Mouse (Mus musculus) liver, embryonic 11.5 days (tissue): ENCODE data around the gene Bcr. TPM values are rescaled to one million over a fixed set of nuclear protein-coding genes. Genes with fewer than 3 reads are reported as not detected.

Experiments
- ATAC-seq: fragments of 200-750 bp; cut with Nextera tagmentation; replicated peaks from 2 replicates; pipeline ENCODE4 v1.8.0; 2017; ENCODE audit warnings: moderate number of reproducible peaks, mild to moderate bottlenecking, moderate TSS enrichment, moderate library complexity; ENCODE audit not compliant: low FRiP score
- DNase-seq: peaks from one replicate; pipeline ENCODE4 v3.0.0-alpha.2; 2017; ENCODE audit warnings: low spot score
- H3K27ac ChIP-seq: fragments of 300-500 bp; sonication (generic); 2 replicates; pipeline ENCODE4 v1.5.1; 2014; ENCODE audit warnings: mild to moderate bottlenecking, low read depth, low read length, control low read depth
- H3K27me3 ChIP-seq: fragments of 300-500 bp; sonication (generic); replicated peaks from 2 replicates; pipeline ENCODE4 v1.6.1; 2014; ENCODE audit warnings: low read length, mixed read lengths; ENCODE audit not compliant: control insufficient read depth, insufficient read depth
- H3K36me3 ChIP-seq: fragments of 300-500 bp; sonication (generic); 2 replicates; pipeline ENCODE4 v1.6.1; 2014; ENCODE audit warnings: mild to moderate bottlenecking, low read length, moderate library complexity, mixed read lengths; ENCODE audit not compliant: control insufficient read depth, insufficient read depth
- H3K4me1 ChIP-seq: fragments of 300-500 bp; sonication (generic); replicated peaks from 2 replicates; pipeline ENCODE4 v1.6.1; 2014; ENCODE audit warnings: low read length, mixed read lengths; ENCODE audit not compliant: control insufficient read depth, insufficient read depth
- H3K4me2 ChIP-seq: fragments of 300-500 bp; sonication (generic); 2 replicates; pipeline ENCODE4 v1.6.1; 2014; ENCODE audit warnings: mild to moderate bottlenecking, control low read depth, moderate library complexity
- H3K4me3 ChIP-seq: fragments of 300-500 bp; sonication (generic); 2 replicates; pipeline ENCODE4 v1.5.1; 2014; ENCODE audit warnings: low read depth, low read length, control low read depth
- H3K9ac ChIP-seq: fragments of 300-500 bp; sonication (generic); 2 replicates; pipeline ENCODE4 v1.6.1; 2014; ENCODE audit warnings: low read depth, low read length, control low read depth
- H3K9me3 ChIP-seq: fragments of 300-500 bp; sonication (generic); 2 replicates; pipeline ENCODE4 v1.6.1; 2016; ENCODE audit warnings: low read length, inconsistent platforms, mixed read lengths; ENCODE audit not compliant: control insufficient read depth
- WGBS: fragments of 180-500 bp; shearing (Covaris S2); extraction: QIAGEN DNeasy Blood & Tissue Kit; methylation state at CpG from one replicate; pipeline ENCODE4 v1.1.7; 2014; 5-methylcytosine and 5-hydroxymethylcytosine counted together
- polyA plus RNA-seq: library from polyadenylated mRNA; unstranded; fragments of >200 nt; fragmentation: Nextera tagmentation; extraction: Ambion mirVana; gene quantifications from 2 replicates; pipeline ENCODE4 v1.2.1, GENCODE M21; 2014

Gene Bcr
- polyA plus RNA-seq, 1 experiment from 2014 or later, result 6.8 TPM

GRCm38 (mm10) chr10:75176494-75176893, 116.1 kb downstream of the Bcr start:
- Histone ChIP-seq H3K27ac (no peak overlapping the region; the same call in 1 of the 2 replicates), H3K36me3 (peaks cover 29% of the 10 kb centered on the region; the same call in 1 of the 2 replicates), H3K9me3 (no peaks in the 10 kb centered on the region; the same call in 1 of the 2 replicates), H3K4me2 (no peak overlapping the region), H3K27me3 (no peaks in the 10 kb centered on the region), H3K4me1 (peaks cover 7% of the 10 kb centered on the region; the same call in 1 of the 2 replicates), H3K4me3 (no peak overlapping the region), H3K9ac (no peak overlapping the region)
- ATAC-seq, result 0 out of 2 replicates have a peak, but pooled peaks have one; percentile 23
- DNase-seq, result no peak
- 71% methylated on average over 8 of the region's 8 CpGs for WGBS

DNA sequence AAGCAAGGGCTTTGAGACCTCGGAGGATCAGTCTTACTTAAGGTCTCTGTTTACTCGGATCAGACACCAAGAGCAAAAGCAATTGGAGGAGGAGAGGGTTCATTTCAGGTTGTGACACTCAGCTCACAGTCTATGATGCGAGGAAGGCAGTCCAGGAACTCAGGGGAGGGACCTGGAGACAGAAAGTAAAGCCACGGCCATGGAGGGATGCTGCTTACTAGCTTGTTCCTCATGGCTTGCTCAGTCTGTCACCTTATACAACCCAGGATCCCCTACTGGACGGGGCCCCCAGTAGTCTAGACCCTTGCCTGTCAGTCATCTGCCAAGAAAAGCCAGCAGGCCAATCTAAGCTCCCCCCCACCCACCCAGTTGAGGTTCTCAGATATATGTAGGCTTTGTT, 118.5 kb downstream of the Bcr start:
- Histone ChIP-seq H3K4me3 (no peak overlapping the region), H3K4me2 (no peak overlapping the region), H3K9me3 (no peaks in the 10 kb centered on the region; the same call in 1 of the 2 replicates), H3K27me3 (no peaks in the 10 kb centered on the region), H3K27ac (no peak overlapping the region), H3K36me3 (peaks cover 29% of the 10 kb centered on the region; the same call in 1 of the 2 replicates), H3K4me1 (peaks cover 1% of the 10 kb centered on the region; the same call in 1 of the 2 replicates), H3K9ac (no peak overlapping the region)
- DNase-seq, result peak; percentile 28
- no peak for ATAC-seq
- 92% methylated on average over 5 of the region's 5 CpGs for WGBS

DNA sequence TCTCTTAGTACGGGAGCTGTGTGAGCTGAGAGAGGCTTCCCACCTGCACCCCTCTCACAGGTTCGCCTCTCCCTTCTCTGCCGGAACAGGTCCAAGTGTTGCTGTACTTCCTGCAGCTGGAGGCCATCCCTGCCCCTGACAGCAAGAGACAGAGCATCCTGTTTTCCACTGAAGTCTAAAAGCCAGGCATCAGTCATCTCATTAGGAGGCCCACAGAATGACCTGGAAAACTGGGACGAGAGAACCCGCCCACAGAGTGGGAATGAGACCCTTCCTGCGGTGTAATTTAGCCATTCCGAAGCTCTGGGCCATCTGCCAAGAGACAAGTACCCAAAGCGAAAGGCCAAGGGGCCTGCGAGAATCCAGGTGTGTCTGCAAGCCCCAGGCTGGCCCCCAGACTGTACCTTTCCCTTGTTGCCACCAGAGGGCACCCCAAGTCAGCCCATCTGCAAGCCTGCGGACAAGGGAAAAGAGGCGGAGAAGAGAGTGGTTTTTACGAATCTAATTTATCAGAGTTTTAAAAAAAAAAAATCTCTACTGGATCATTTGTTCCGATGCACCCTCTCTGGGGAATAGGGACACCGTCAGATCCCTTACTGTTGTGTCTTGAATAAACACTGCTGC, 121.9 kb downstream of the Bcr start:
- ATAC-seq, result no peak
- WGBS, result 55% methylated on average over 14 of the region's 14 CpGs
- H3K4me1 ChIP-seq, result no peaks in the 10 kb centered on the region
- H3K27me3 ChIP-seq, result no peaks in the 10 kb centered on the region
- H3K9ac ChIP-seq, result no peak overlapping the region
- peaks cover 27% of the 10 kb centered on the region; the same call in 1 of the 2 replicates for H3K36me3 ChIP-seq
- no peak overlapping the region for H3K4me3 ChIP-seq
- DNase-seq, result peak; percentile 53
- no peak overlapping the region for H3K4me2 ChIP-seq
- no peak overlapping the region for H3K27ac ChIP-seq
- H3K9me3 ChIP-seq, result no peaks in the 10 kb centered on the region

DNA sequence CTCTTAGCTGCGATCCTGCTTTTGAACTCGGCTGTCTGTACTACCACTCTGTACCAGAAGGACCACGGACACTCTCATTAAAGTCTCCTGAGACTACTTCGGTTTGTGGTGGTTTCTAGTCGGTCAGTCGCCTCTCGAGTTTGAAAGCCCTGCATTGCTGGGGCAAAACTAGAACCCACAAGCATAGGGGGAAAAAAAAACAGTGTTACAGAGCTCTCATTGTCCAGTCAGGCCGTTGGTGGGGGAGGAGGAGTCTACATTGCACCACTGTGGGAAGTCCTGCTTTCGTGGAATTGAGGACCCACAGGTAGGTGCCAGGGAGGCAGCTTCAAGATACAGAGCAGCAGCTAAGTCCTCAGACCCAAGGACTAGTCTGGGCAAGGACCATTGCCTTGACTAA, 124.4 kb downstream of the Bcr start:
- 79% methylated on average over 9 of the region's 9 CpGs for WGBS
- H3K9me3 ChIP-seq, result no peaks in the 10 kb centered on the region
- peaks cover 9% of the 10 kb centered on the region; the same call in 1 of the 2 replicates for H3K36me3 ChIP-seq
- no peak overlapping the region for H3K9ac ChIP-seq
- H3K4me3 ChIP-seq, result no peak overlapping the region
- no peak for ATAC-seq
- H3K27me3 ChIP-seq, result no peaks in the 10 kb centered on the region
- no peak overlapping the region for H3K27ac ChIP-seq
- H3K4me2 ChIP-seq, result no peak overlapping the region
- DNase-seq, result no peak
- no peaks in the 10 kb centered on the region for H3K4me1 ChIP-seq

DNA sequence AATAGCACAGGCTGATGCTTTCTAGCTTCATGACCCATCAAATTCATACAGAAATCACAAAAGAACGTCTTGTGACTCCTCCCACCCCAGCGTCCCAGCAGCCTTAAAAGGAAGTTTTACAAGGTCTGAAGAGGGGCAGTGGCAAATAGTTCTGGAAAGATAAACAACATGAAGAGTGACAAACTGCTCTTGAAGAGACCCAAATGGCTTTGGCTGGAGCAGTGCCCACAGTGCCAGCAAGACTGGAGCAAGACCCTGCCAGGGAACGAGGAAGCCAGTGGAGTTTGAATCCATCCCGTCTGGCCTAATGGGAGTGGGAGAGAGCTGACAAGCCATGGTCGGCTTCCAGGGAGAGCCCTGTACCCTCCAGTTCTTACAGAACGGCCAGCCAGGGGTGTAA, 126.2 kb downstream of the Bcr start:
- H3K4me3 ChIP-seq, result no peak overlapping the region
- WGBS, result 64% methylated on average over 6 of the region's 6 CpGs
- DNase-seq (no peak), ATAC-seq (no peak)
- no peaks in the 10 kb centered on the region for H3K4me1 ChIP-seq
- H3K27ac ChIP-seq, result no peak overlapping the region
- H3K36me3 ChIP-seq, result peaks cover 2% of the 10 kb centered on the region; the same call in 1 of the 2 replicates
- H3K9me3 ChIP-seq, result no peaks in the 10 kb centered on the region
- H3K27me3 ChIP-seq, result no peaks in the 10 kb centered on the region
- no peak overlapping the region for H3K4me2 ChIP-seq
- no peak overlapping the region for H3K9ac ChIP-seq

DNA sequence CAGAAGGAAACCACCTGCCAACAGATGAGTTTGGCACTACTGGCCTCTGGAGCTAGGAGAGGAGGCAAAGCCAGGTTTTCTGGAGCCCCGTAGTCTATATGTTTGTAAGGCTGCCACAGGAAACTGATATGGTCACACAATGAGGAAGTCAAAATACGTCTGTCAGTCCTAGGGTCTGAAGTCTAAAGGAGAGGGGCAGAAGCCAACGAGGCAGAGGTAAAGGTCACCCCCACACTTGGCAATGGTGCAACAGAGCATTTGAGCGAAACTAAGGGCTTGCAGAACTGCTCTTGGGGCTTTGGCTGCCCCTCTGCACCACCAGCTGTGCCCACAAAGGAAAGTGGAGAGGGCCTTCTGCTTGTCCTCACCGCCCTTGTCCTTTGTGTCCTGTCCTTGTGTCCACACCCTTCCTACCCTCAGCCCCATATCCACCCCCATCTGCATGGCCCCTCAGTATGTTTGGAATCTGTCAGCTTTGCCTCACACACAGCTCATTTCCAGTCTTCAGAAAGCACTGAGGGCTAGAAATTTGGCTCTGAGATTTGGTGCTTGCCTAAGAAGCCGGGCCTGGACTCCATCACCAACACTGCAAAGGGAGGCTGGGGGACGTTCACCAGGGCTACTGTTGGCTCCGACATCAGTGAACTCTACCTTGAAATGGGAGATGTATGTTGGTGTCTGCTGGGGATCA, 127.1 kb downstream of the Bcr start:
- WGBS, result 56% methylated on average over 8 of the region's 8 CpGs
- no peak overlapping the region for H3K4me2 ChIP-seq
- H3K4me1 ChIP-seq, result no peaks in the 10 kb centered on the region
- H3K27me3 ChIP-seq, result no peaks in the 10 kb centered on the region
- DNase-seq, result no peak
- no peak overlapping the region for H3K9ac ChIP-seq
- ATAC-seq, result no peak
- H3K36me3 ChIP-seq, result peaks cover 2% of the 10 kb centered on the region; the same call in 1 of the 2 replicates
- no peak overlapping the region for H3K27ac ChIP-seq
- no peaks in the 10 kb centered on the region for H3K9me3 ChIP-seq
- H3K4me3 ChIP-seq, result no peak overlapping the region

DNA sequence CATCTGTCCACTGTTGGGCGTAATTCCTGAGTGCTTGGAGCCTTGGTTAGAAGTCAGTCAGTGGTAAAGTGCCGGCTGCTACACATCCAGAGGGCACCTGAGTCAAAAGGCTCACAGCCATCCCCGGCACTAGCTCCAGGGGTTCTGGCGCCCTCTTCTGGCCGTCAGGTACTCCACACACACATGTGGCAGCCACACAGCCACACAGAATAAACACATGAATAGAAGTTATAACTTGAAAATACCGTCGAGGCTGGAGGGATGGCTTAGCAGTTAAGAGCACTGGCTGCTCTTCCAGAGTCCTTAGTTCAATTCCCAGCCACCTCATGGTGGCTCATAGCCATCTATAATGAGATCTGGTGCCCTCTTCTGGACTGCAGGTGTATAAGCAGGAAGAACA, 131.3 kb downstream of the Bcr start:
- Histone ChIP-seq H3K4me1 (no peaks in the 10 kb centered on the region), H3K36me3 (no peaks in the 10 kb centered on the region), H3K27ac (no peak overlapping the region), H3K4me2 (no peak overlapping the region), H3K9me3 (no peaks in the 10 kb centered on the region), H3K4me3 (no peak overlapping the region), H3K27me3 (no peaks in the 10 kb centered on the region), H3K9ac (no peak overlapping the region)
- no peak for DNase-seq
- WGBS, result 42% methylated on average over 7 of the region's 7 CpGs
- no peak for ATAC-seq

- no peak overlapping the region for H3K4me3 ChIP-seq
- DNase-seq (no peak), ATAC-seq (no peak)
- no peak overlapping the region for H3K4me2 ChIP-seq
- no peaks in the 10 kb centered on the region for H3K36me3 ChIP-seq
- H3K9ac ChIP-seq, result no peak overlapping the region
- no peak overlapping the region for H3K27ac ChIP-seq
- WGBS, result 72% methylated on average over 1 of the region's 1 CpGs
- no peaks in the 10 kb centered on the region for H3K9me3 ChIP-seq
- H3K4me1 ChIP-seq, result no peaks in the 10 kb centered on the region
- no peaks in the 10 kb centered on the region for H3K27me3 ChIP-seq
These were observed 137.4 kb downstream of the Bcr start for GRCm38 (mm10) chr10:75197817-75198216.

DNA sequence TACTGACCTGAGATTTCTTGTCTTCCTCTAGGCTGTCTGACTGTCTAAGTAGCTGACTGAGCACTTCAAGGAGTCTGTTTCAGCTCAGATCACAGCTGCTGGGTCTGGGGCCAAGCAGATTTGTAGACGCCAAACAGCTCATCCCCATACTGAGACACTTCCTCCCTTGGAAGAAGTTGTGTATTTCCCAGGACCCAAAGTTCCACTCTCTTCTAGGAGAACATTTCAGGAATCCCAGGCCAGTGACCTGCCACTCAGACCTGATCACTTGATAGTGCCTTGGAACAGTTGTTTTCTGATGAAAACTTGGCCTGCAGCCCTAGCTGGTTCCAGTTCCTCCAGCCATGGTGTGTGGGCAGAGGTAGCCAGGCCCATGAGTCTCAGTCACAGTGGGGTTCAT, 140.3 kb downstream of the Bcr start:
- no peaks in the 10 kb centered on the region for H3K9me3 ChIP-seq
- WGBS, result 81% methylated on average over 1 of the region's 1 CpGs
- ATAC-seq (no peak), DNase-seq (no peak)
- H3K4me3 ChIP-seq, result no peak overlapping the region
- no peak overlapping the region for H3K27ac ChIP-seq
- no peak overlapping the region for H3K9ac ChIP-seq
- no peak overlapping the region for H3K4me2 ChIP-seq
- H3K36me3 ChIP-seq, result no peaks in the 10 kb centered on the region
- H3K4me1 ChIP-seq, result no peaks in the 10 kb centered on the region
- H3K27me3 ChIP-seq, result no peaks in the 10 kb centered on the region
